Mouse (Mus musculus) frontal cortex, postnatal 36 days (tissue): ENCODE measurements at regions not wholly inside any gene's neighbourhood (a gene's known extent, or its start where the extent isn't known, plus 50 kb on each side); places are given as distances from the start of the nearest gene placed in this dataset.

Experiments
- DNase-seq, 2 experiments: peaks; one replicate each; pipeline ENCODE4 v3.0.0; 2022; ENCODE audit warnings: low spot score in 2 of 2

DNA sequence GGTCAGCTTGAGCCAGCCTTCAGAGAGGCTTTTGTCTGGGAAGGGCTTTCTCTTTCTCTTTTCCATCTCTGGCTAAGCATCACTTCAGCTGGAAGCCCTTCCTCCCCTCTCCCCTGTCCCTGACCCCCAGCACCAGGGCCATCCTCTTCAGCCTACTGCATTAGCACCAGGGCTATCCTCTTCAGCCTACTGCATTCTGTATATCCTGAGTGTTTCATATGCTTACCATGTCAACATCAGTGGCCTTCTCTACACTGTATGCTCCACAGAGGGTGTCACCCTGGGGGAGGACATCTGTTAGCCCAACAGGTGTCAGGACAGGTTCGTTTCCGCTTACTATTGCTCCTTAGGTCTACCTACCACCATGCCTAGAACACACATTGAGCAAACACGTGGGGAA is 282.5 kb downstream of the Rps24 start:
- DNase-seq, result no peak

DNA sequence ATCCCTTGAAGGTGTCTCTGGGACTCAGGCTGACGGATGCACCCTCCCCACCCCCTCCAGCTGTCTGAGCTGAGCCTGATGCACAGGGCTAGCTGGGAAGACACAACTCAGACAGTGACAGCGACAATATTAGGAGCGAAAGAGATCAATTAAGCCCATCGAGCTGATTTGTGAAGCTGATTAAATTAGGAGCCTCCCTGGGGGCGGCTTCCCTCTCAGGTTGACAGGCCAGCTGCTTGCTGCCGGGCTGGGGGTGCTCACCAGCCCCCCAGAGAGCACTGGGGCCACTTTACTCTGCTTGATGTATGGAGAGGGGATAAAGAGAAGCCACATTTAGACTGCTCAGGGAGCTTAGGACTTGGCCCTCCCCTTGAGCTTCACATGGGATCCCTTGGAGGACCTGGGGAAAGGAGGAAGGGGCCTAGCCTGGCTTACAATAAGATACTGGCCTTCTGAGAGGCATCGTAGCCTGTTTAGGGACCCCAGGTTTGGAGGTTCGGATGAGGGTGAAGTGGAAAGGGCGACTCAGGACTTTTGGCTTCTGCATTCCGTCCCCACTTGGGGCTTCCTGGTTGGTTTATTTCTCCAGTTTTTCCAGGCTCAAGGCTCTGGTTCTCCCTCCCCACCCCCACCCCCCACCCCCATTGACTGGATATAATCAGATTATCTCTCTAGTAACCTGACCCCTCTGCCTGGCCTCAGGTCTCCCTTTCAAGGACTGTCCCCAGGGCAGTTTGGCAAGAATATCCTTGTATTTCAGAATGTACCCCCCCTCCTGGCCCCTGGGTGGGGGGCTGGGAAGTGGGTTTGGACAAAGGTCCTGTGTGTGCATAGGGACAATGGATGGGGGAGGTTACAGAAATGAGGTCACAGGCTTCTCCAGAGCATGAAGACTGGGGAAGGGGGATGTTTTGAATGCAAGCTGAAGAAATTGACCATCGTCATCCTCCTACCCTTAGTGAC is 283.4 kb downstream of the Rps24 start:
- no peak for DNase-seq

DNA sequence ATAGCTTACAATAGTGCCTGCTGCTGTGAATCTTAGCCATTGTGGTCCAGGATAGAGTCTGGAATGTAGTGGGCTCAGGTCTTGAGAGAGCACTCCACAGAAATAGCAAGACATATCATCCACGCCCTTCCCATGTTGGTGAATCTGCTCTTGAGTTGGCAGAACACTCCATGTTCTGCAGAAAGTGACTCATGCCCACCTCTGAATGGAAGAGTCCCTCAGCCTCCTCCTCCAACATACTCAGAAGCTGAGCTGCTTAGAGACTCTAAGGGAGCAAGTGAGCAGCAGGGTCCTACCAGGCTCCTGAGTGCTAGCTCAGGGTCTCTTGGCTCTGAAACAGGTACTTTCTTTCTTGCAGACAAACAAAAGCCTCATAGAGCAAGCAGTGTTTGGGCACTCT is 284.7 kb downstream of the Rps24 start:
- peak in 1 of 2 experiments; percentile 47 for DNase-seq

DNA sequence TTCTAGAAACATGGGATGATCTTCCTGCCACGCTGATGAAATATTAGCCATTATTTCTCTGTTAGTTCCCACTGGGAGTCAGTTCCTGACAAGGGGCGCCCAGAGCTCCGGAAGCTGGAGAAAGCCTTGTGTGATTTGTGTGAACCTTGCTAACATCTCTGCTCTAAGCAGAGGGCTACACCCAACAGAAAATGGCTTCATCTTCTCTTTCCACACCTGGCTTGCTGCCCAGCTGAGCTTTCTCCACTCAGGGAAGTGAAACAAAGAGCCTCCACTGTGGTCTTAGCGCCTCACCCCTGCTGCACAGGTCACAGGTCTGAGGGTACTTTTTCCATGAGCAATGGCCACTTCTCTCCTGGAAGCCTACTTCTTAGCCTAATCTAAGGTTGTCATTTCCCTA is 285.2 kb downstream of the Rps24 start:
- no peak for DNase-seq

DNA sequence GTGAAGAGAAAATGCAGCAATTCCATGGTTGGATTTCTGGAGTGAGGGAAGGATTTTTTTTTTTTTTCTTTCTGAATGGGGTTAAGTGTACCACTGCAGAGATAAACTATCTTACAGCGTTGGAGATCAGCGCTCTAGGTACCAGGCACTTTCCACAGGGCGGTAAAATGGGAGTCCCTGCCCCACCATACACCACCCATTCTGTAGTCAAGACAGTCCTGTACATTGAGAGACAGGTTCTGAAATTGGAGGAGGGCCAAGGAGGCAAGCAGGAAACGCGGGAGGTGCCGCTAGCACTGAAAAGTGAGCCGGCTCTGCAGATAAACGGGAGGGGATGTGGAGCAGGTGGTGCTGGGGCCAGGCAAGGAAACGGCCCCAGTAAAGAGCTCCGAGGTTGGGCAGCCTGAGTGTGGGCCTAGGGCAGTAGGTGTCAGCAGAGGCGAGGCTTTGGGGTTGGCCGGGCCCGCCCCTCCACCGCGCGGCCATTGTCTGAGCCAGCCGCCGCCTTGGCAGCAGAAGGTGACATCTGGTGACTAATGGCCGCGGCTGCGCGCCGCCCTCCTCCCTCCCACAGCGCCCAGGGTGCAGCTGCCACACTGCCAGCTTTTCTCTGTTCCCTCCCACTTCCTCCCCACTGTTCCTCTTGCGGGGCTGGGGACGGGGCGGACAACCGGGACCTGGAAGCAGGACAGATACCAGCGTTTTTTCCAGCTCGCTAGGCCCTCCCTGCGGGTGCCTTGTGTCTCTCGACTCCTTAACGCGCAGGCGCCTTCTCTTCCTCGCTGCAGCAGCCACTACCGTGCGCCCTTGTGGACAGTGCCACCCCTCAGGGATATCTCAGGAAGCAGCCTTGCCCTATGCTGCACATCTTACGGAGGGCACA is 292.1 kb downstream of the Rps24 start:
- peak; percentile 92 to 94 for DNase-seq

DNA sequence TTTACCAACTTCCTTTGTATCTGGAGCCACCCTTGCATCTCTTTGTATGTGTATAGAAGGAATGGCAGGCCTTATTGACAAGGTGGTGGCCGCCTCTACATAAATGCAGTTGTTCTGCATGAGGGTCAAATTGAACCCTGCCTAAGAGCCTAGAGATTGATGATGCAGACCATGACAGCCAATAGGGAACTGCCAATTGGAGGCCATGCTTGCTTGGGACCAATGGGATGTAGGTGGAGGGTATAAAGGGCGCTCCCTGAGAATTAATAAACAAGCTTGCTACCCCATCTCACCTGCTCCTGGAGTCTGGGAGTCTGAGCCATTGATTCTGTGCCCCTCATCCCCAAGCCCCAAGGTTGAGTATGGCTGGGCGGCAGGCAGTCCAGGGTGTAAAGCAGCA is 294.7 kb downstream of the Rps24 start:
- DNase-seq, result no peak

DNA sequence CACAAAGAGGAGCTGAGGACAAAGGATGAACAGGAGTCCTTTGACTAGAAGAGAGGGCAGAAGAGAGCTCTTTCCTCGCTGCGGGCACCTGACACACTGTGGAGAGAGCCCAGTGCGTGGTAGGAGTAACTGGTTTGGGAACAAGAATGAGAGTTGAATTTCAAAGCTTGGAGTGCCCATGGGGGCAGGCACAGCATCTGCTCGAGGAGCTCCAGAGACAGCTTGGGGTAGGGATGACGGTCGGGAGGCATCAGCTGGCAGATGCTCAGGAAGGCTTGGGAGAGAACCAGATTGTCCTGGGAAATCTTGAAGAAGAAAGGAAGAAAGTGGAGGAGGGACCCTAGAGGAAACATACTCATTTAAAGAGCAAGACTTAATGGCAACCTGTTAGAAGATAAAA is 297.0 kb downstream of the Rps24 start:
- peak; percentile 60 to 68 for DNase-seq

DNA sequence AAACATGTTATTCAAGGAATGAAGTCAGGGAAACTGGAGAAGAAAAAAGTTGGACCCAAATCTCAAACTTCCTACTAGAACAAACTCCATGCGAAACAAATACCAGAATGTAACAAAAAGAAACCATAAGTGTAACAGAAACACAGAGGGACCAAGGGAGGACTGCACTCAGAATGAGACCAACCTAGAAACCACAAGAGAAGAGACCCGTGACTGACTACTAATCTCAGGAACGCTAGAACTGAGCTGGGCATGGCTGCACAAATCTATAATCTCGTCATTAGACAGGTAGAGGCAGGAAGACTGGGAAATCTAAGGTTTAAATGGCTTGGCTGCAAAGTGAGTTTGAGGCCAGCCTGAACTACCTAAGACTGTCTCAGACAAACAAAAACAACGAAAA is 298.5 kb downstream of the Rps24 start:
- no peak for DNase-seq

DNA sequence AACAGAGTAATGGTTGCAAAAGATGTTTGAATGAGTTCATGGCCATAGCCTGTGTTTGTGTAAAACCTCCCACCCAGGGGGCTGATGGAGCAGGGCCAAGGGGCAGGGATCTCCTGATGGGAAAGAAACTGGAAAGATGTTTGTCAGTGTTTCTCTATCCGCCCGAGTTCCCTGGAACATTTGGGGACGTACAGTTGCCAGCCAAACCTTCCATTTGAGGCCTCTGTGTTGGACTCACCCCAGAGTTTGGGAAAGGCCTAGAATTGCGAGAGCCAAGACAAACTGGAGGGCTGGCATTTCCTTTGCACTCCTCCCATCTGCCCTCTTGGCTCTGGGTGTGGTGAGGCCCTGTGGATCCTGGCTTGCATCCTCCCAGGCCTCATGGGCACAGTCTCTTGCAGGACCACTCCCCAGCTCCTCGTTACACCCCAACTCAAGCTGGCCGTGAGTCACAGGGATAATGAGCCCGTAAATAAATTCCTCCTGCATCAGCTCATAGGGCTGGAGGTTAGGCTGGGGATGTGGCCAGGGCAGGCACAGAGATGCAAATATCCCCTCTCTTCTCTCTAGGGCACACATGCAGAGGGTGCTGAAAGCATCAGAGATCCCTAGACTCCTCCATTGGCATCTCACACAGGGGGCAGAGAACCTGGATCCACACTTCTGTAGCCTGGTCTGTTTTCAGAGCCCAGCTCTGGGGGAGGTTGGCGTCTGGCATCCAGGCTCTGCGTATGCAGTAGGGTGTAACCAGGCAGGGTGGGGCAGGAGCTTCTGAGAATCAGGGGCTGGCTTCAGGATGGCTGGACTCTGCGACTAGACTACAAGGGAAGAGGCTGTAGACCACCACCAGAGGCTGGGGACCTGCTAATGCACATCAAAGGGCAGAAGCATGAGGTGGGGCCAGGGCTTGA is 306.7 kb downstream of the Rps24 start:
- peak in 1 of 2 experiments; percentile 14 for DNase-seq

DNA sequence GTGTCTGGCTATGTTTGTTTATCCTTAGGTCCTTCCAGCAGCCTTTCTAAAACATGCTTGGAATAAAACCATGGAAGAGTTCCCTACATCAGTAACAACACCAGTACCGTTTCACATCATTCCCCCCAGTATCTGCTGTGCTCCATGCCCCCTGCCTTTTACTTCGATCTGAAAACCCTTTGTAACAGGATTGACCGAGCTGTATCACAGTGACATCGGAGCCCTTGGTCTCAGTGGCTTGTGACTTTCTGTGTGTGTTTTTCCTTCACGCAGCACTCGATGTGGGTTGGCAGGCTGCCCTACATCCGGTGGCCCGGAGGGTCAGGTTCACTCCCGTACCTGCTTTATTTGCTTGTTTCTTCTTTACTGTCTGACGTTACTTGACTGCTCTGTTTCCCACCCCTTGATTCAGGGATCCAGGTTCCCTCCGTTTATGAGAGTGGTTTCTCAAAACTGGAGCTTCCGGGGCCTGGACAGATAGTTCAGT is 307.5 kb downstream of the Rps24 start:
- DNase-seq, result no peak

DNA sequence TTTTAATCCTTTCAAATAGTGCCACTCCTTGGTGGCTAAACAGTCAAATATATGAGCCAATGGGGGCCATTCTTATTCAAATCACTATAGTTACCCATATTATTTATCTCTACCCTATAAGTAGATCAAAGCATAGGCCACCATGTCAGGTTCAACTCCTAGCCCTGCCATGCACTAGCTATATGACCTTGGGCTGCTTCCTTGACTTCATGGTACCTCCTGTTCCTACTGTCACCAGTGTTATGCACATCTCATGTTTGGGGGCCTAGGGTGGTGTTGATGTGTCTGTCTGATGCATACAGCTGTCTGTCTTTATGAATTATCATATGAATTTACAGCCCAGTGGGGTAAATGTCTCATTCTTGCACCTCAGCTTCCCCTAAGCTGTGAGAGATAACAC is 310.6 kb downstream of the Rps24 start:
- no peak for DNase-seq

DNA sequence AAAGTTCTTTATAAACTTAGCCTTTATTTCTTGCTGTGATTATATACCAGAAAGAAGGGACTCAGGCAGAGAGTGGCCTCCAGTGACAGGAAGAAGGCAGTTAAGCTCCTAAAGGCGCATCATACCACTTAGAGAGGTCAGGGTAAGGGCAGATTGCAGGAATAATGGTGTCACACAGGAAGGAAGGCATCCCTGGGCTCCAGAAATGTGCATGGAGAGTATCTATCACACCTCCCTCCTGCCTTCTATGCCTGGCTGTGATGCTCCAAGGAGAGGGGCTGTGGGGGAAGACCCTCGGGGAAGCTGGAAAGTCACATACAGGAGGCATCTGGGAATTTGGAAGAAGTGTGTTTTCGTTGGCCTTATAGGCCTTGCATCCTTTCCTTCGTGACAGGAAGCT is 311.1 kb downstream of the Rps24 start:
- DNase-seq, result no peak

DNA sequence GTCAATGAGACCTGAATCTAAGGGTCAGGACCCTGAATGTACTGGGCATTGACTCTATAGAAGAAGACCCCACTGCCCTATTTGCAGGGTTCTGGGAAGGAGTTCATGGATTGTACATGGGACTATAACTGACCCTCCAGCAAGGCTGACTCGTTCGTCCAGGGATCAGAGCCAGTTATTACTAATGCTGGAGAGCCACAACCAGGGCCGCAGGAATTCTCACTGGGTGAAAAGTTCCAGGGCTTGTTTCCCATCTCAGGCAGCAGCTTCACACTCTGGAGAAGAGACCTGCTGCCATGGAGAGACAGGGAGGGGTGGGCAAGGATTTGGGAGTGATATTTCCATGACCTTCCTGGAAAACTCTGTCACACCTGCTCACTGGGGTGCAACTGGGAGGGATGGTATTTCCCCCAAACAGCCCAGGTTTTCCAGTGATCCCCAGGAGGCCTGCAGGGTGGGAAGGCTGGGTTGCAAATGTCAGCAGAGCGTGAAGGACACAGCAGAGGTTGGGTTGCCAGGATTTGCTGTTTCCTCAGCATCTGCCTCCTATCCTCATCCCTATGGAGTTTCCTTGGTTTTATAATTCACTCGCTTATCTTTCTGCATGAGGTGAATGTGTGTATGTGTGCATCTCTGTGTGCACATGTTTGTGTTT is 316.2 kb downstream of the Rps24 start:
- DNase-seq, result no peak

DNA sequence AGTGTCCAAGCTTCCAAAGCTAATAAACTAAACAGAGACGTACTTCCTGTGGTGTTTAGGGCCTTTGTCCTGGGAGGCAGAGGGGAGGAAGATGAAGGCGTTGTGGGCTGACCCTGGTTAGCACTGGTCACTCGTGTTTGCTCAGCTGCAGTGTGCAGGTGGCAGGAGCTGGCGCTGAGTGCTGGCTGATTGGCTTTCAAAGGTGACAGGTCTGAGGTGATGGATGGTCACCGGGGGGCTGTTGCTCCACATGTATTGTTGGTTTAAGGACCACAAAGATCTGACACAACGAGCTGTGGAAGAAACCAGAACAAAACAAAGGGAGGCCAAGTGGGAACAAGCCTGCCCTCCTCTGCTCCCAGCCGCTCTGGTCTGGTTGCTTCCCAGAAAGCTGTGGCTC is 320.1 kb downstream of the Rps24 start:
- no peak for DNase-seq

DNA sequence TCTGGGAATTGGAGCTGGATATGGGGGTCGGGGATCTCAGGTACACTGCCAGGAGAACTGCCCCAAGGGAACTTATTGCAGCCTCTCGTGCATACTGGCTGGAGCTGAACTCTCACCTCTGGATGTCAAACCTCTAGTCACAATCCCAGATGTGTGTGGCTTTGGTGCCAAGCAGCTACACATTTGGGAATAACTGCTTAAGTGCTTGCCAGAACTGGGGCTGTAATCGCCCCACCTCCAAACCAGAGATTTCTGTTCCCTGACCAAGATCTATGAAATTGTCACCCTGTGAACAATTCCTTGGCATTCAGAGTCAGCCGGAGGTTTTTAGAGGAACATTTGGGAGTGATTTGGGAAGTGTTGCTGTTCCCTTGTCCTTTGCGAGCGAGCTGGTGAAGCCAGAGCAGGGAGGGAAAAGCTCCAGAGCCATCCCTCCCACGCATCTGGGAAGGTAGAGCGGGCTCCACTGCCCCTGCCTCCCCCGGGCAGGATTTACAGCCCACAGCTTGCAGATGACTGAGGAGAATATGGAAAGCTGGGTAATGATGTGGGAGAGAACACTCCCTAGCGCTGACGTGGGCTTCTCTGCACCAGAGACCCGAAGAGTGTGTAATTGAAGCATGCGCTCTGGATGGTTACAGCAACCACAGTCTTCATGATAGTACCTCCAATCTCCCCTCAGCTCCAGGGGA is 336.1 kb downstream of the Rps24 start:
- peak; percentile 61 to 66 for DNase-seq

DNA sequence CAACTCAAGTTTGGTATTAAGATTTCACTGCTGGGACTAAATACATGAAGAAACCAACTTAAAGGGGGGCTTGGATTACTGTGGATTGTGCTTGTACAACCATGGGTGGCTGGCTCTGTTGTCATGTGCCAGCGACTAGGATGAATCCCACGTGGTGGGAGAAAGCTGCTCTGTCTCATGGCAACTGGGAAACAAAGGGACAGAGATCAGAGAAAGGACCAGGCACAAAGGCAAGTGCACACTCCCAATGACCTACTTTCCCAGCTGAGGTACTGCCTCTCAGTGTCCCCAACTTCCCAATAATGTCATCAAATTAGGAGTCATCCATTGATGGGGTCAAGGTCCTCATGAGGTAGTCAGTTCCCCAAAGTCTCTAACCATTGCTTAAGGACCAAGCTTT is 337.4 kb downstream of the Rps24 start:
- no peak for DNase-seq

DNA sequence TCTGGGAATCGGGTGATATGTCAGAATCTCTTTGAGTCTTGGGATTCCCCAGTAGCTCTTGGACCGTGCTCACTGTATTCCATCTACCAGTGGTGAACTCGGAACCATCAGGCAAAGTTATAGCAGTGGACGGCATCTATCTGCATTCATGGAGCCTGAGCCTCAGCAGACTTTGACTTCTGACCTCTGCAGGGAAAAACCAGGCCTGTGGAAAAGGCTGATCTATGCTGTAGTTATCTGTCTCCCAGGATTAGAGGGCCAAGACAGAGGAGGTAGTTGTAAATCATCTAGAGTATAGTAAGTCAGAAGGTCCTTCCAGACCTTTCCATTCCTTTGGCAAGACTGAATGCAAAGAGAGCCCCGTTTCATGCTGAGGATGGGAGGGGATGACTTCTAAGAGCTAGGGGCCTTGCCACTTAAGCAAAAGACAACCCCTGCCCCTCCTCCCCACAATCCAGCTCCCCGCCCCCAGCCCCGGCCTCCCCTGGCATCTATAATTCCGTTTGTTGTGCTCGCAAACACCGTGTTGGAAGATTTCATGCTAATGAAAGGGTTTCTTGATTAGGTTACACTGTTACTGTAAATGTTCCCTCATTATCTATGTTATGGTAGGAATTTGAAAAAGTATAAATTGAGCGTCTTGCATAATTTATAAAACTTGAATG is 338.9 kb downstream of the Rps24 start:
- DNase-seq, result no peak

DNA sequence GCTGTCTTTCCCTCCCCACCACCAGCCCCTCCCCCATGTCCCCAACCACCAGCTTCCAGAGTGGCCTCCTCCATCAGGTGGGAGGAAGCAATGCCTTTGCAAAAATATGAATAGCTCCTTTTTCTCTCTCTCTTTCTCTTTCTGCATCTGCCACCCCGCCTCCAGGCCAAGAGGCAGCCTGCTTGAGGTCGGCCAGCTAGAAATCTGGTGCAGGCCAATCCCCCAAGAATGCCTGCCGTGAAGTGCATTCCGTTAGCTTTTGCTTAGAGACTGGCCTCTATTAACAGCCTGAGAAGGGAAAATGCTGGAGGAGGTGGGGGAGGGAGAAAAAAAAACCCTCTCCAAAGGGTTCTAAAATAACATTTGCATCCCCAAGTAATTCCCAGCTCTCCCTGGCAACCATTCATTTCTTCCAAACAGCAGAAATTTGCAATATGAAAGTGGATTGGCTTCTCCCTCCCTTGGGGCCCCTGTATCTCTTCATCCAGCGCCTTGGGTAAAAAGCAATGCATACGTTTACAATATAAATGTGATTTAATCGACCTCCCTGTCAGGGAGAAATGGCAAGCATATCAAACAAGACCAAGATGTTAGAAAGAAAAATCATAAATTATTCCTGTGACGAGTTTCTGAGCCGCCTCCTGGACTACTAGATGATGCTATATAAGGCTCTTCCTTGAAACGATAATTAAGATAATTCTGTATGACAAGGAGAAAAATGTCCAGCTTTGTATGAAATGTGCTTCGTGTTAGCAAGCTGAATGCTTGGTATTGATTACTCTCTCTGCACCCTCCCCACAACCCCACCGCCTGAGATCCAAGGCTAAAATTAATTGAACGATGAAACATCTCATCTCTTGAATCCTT is 339.8 kb downstream of the Rps24 start:
- peak; percentile 34 to 62 for DNase-seq
